Mouse (Mus musculus): ENCODE data around the gene Dusp5.
"Not testable (repeated sequence)": the region's sequence is repeated elsewhere in the genome, so short reads cannot be mapped to it uniquely, and the experiment has no call there.

Gene Dusp5

GRCm38 (mm10) chr19:53528752-53529454 is at the start of gene Dusp5:
Gene Dusp5, plus strand, starts transcription at chr19:53529109.
- peak; percentile 100 for DNase-seq (ENCODE audit: low read depth)

- DNase-seq (ENCODE audit: low read depth) = no peak
Observed at GRCm38 (mm10) chr19:53479590-53479989, 49.3 kb upstream of the Dusp5 start.

GRCm38 (mm10) chr19:53482093-53482492 is 46.8 kb upstream of the Dusp5 start:
- no peak for DNase-seq (ENCODE audit: low read depth)

DNA sequence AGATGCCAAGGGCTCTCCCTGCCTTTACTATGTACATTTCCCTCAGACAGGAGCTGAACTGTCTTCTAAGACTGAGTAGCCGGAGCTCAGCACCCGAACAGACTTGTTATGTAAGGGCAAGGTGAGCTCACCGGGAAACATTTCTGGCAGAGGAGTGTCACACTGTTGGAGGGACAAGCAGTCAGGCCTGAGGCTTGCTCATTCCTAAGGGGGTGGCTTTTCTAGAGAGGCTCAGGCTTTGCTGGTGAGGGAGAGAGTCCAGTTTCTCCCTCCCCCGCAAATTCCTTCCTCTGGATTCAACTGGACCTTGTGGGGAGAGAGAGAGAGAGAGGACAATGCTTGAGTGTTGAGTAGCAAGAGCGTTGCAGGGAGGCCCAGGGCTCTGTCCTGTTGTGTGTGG is 46.4 kb upstream of the Dusp5 start:
- DNase-seq (ENCODE audit: low read depth) = peak; percentile 68

DNA sequence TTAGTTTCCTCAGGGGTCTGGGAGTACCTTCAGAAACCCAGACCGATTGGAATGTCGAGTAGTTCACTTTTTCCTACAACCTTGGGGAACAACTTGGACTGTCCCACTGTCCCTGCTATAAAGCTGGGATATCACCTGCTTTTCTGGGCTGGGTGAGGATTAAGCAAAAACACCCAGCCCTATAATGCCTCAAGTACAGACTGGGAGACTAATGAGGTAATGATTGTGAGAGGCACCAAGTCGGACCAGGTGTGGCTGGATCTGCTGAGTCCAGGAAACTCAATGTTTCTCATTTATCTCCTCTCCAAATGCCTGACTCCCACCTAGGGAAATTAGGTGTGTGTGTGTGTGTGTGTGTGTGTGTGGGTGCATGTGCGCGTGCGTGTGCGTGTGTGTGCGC is 44.9 kb upstream of the Dusp5 start:
- no peak for DNase-seq (ENCODE audit: low read depth)

DNA sequence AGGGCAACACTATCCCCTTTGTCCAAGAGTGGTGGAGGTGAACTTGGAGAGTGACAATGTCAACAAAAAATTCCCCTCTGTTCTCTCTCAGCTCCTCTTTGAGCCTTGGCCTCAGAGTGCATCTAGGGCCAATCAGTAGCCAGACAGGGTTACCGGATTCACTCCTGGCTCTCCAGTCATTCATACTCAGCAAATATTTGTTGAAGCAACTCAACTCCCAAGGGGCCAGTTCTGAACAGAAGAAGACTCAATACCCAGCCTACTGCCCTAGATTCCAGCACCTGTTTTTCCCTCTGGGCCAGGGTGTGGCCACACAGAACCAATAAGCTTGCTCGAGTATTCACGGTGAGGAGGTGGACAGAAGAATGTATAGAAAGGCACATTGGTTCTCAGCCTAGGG is 44.0 kb upstream of the Dusp5 start:
- no peak for DNase-seq (ENCODE audit: low read depth)

DNA sequence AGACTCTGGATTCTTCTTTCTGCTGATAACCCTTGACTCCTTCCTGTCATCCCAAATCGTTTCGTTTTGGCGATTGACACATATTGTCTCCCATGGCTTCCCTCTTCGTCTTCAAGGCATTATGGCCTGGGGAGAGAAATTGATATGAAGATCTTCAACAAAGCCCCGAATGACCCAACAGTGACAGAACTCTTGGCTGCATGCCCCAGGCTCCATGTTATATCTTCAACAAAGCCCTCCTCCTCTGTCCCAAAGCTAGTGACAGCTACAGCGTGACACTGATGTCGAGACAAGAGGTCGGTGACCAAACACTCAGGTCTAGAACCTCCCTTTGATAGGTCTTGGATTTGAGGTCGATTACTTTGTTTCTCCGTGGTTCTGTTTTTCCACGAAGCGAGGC is 39.7 kb upstream of the Dusp5 start:
- no peak for DNase-seq (ENCODE audit: low read depth)

GRCm38 (mm10) chr19:53489910-53490309 is 39.0 kb upstream of the Dusp5 start:
- no peak for DNase-seq (ENCODE audit: low read depth)

- DNase-seq (ENCODE audit: low read depth) = peak; percentile 61
Observed at GRCm38 (mm10) chr19:53490898-53491297, 38.0 kb upstream of the Dusp5 start.

DNA sequence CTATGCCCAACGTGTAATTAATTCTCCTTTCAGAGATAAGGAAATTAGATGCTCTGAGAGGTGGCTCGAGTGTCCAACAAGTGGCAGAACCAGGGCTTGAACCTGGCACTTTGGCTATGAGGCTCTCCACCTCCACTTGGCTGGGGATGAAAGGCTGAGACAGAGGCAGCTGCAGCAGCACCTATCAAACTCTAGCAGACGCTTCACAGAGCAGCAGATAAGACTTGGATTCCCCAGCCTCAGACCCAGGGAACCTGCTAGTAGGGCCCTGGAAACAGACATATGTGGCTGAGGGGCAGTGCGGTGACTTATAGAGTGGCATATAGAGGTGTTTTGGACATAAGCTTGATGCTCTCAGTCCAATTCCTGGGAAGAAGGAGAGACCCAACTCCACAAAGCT is 36.4 kb upstream of the Dusp5 start:
- DNase-seq (ENCODE audit: low read depth) = no peak

DNA sequence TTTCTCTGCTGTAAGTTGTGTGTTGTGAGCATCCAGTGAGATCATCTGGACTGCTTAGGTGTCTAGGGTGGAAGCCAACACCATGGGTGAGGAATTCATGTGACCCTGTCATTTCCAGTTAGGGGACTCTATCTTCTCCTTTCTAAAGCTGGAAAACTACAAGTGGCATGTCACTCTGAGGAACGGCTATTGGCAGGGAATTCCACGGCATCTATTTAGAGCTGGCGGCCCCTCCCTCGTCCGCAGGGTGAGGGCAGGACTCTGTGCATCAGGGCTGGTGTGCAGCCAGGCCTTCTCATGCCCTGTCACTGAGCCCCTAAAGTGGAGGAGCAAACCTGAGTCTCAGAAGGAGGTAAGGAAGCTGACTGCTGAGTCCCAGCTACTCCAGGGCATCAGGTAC is 35.0 kb upstream of the Dusp5 start:
- no peak for DNase-seq (ENCODE audit: low read depth)

DNA sequence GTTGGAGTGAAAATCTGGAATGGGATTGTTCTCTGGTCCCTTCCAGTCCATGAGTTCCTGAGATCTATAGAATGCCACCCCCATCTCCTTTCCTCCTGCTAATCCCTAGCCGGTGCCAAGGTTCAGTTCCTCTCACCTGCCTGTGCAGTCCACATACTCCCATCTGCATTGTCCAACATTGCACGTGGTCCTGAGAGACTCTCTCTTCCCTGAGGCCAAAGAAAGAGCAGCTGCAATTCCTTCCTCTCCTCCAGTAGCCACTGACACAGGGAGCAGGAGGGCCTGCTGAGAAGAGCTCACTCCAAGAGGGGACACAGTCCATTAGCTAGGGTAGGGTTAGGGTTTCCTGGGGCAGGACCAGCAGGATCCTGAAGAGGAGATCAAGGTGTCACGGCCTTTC is 31.0 kb upstream of the Dusp5 start:
- DNase-seq (ENCODE audit: low read depth) = no peak

DNA sequence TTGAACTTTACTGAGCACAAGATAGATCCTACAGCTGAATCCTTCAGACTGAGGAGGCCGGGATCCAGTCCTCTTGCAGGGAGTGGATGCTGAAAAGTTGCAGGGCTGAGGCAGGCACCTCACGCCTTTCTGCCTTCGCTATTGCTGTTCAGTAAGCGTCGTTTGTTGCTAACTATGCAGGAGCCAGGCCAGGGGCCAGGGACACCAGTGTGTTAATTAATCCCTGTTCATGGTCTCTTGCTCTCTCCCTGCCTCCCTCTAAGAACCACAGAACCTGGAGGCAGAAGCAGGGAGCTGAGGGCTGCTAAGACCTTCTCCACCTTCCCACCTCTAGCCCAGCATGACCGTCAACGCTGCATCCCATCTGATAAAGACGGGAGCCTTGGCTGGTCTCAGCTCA is 29.9 kb upstream of the Dusp5 start:
- DNase-seq (ENCODE audit: low read depth) = no peak

GRCm38 (mm10) chr19:53499451-53499940 is 29.4 kb upstream of the Dusp5 start:
- no peak for DNase-seq (ENCODE audit: low read depth)

DNA sequence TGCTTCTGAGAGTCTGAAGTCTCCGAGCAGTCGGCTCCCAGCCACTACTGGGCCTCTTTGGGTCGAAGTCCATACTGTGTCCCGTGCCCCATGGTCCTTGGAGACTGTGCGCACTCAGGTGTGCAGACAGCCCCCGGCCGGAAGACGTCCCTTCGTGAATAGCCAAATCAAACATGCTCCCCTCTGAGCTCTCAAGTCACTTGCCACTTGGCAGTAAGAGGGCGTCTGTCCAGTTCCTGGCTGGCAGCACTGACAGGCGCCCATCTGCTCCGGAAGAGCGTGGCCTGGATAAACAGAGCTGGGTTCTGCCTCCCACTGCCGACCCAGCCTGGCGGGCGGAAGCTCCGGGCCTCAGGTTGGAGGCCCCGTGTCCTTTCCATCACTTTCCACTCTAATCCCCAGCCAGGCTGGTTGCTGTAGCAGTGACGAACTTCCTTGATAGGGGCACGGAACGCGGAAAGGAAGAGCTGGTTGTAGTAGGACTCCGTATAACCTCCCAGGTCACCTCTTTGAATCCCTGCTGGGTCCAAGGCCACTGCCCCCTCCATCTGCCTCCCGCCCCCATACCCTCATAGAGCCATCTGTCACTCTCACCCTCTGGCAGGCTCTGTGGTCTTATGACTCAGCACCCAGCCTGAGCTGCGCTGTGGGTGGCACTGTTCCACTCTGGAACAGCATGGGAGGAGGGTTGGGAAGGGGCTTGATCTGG is 28.5 kb upstream of the Dusp5 start:
- no peak for DNase-seq (ENCODE audit: low read depth)

DNA sequence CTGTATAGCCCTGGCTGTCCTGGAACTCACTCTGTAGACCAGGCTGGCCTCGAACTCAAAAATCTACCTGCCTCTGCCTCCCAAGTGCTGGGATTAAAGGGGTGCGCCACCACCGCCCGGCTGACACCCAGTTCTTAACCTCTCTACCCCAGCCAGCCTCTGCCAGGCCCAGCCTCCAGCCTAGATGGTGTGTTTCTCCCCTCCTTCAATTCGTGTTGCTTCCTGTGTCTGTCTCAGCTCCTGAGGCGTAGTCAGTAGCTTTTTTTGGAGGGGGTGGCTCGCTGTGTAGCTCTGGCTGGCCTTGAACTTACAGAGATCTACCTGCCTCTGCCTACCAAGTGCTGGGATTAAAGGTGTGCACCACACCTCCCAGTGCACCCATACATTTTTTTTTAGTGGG is 27.7 kb upstream of the Dusp5 start:
- not testable (repeated sequence) for DNase-seq (ENCODE audit: low read depth)

DNA sequence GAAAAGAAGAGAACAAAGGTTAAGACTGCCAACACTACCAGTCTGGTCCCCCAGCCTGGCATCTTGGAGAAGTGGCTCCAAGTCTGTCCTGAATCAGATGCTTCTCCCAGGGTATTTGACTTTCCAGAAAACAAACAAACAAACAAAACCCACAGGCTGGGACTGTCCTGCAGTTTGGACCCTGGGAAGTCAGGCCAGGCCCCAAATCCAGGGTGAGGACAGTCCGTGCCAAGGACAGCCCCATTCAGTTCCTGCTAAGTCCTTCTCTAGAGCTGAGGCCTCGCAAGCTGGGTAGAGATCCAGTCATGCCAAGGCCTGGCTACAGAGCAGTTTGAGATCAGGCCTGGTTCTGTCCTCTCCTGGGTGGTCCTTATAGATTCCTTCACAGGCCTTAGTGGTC is 27.1 kb upstream of the Dusp5 start:
- DNase-seq (ENCODE audit: low read depth) = no peak

GRCm38 (mm10) chr19:53502891-53503371 is 26.0 kb upstream of the Dusp5 start:
- peak; percentile 35 for DNase-seq (ENCODE audit: low read depth)

- no peak for DNase-seq (ENCODE audit: low read depth)
Observed at GRCm38 (mm10) chr19:53504181-53504580, 24.7 kb upstream of the Dusp5 start.

- DNase-seq (ENCODE audit: low read depth) = no peak
Observed at GRCm38 (mm10) chr19:53505728-53506127, 23.2 kb upstream of the Dusp5 start.

GRCm38 (mm10) chr19:53507497-53507896 is 21.4 kb upstream of the Dusp5 start:
- DNase-seq (ENCODE audit: low read depth) = peak; percentile 74

DNA sequence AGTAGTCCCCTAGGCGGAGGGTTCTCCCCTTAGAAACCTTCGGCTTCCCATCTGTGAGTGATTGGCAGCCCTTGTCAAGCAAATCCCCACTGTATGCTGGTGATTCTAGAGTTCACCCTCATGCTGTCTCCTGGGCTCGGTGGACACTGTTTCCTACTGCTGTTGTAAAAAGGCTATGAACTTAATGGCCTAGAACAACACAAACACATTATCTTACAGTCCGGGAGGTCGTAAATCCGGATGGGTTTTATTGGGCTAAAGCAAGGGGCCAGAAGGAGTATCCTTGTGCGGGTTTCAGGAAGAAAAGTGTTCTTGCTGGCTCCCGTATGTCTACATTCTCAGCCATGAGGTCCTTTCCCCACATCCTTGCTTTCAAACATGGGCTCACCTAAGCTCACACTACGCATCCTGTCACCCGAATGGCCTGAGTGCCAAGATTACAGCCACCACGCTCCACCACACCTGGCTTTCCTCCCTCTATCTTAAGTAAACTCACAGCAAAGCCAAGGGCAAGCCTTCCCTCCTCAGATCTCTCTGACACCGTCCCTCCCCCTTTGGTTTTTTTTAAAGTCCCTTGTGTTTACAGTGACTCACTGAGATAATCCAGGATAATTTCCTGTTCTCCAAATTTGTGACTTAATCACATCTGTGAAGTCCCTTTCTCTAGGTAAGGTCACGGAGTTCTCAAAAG is 17.5 kb upstream of the Dusp5 start:
- DNase-seq (ENCODE audit: low read depth) = no peak
